Mouse (Mus musculus) intestine, postnatal 0 days (tissue): ENCODE data around the gene Cubn. TPM values are rescaled to one million over a fixed set of nuclear protein-coding genes. Genes with fewer than 3 reads are reported as not detected.

Source experiments
- ATAC-seq: fragments of 200-750 bp; cut with Nextera tagmentation; 2 replicates; pipeline ENCODE4 v1.8.0; 2017; ENCODE audit warnings: mild to moderate bottlenecking, moderate TSS enrichment, moderate library complexity
- H3K27ac ChIP-seq: fragments of 300-500 bp; sonication (generic); 2 replicates; pipeline ENCODE4 v1.5.1; 2014; ENCODE audit warnings: mild to moderate bottlenecking, low read depth, low read length, moderate library complexity
- H3K27me3 ChIP-seq: fragments of 300-500 bp; sonication (generic); replicated peaks from 2 replicates; pipeline ENCODE4 v1.6.1; 2014; ENCODE audit warnings: low read length, mixed read lengths; ENCODE audit not compliant: control insufficient read depth, insufficient read depth
- H3K36me3 ChIP-seq: fragments of 300-500 bp; sonication (generic); 2 replicates; pipeline ENCODE4 v1.6.1; 2014; ENCODE audit warnings: mild to moderate bottlenecking, moderate library complexity; ENCODE audit not compliant: control insufficient read depth, insufficient read depth
- H3K4me1 ChIP-seq: fragments of 300-500 bp; sonication (generic); replicated peaks from 2 replicates; pipeline ENCODE4 v1.6.1; 2014; ENCODE audit warnings: antibody characterized with exemption, low read length, mixed read lengths; ENCODE audit not compliant: control insufficient read depth, insufficient read depth
- H3K4me2 ChIP-seq: fragments of 300-500 bp; sonication (generic); replicated peaks from 2 replicates; pipeline ENCODE4 v1.6.1; 2014; ENCODE audit warnings: low read depth, mild to moderate bottlenecking, moderate library complexity
- H3K4me3 ChIP-seq: fragments of 300-500 bp; sonication (generic); 2 replicates; pipeline ENCODE4 v1.5.1; 2014; ENCODE audit warnings: low read depth, low read length
- H3K9ac ChIP-seq: fragments of 300-500 bp; sonication (generic); 2 replicates; pipeline ENCODE4 v1.6.1; 2014; ENCODE audit warnings: mild to moderate bottlenecking, low read depth, low read length
- H3K9me3 ChIP-seq: fragments of 300-500 bp; sonication (generic); 2 replicates; pipeline ENCODE4 v1.6.1; 2016; ENCODE audit warnings: mixed run types; ENCODE audit not compliant: control insufficient read depth
- CTCF ChIP-seq: sonication (generic); IDR thresholded peaks from 2 replicates; pipeline ENCODE4 v1.5.1; 2016; ENCODE audit warnings: low read depth, mild to moderate bottlenecking, control low read depth, antibody characterized with exemption, moderate library complexity
- WGBS: fragments of 180-500 bp; shearing (Covaris S2); extraction: QIAGEN DNeasy Blood & Tissue Kit; methylation state at CpG from one replicate; pipeline ENCODE4 v1.1.7; 2014; 5-methylcytosine and 5-hydroxymethylcytosine counted together
- polyA plus RNA-seq: library from polyadenylated mRNA; unstranded; fragments of >200 nt; fragmentation: Nextera tagmentation; extraction: Ambion mirVana; gene quantifications from 2 replicates; pipeline ENCODE4 v1.2.1, GENCODE M21; 2015

Cubn gene
- polyA plus RNA-seq, 1 experiment from 2014 or later = 32.1 TPM

DNA sequence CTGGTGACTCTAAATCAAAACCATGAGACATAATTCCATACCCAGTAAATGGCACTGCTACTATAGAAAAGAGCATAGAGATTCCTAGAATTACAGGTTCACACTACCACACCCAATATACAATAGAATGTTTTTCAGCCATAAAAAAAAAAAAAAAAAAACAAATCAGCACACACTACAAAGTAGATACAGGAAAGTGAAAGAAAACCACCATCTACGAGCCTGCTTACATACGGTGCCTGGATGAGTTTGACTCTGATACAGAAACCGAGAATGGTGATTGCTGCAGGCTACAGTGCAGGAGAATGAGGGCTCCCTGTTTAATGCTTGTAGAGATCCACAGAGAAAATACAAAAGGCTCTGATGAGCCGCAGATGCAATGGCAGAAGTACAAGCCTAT lies 1.3 kb upstream of the Cubn start:
- no peak overlapping the region for H3K4me3 ChIP-seq
- H3K27ac ChIP-seq = peak overlapping the region; percentile 37; the same call in 1 of the 2 replicates
- 54% methylated on average over 4 of the region's 4 CpGs for WGBS
- ATAC-seq = peak; percentile 58
- no peak overlapping the region for H3K9ac ChIP-seq
- no peaks in the 10 kb centered on the region for H3K36me3 ChIP-seq
- H3K9me3 ChIP-seq = no peaks in the 10 kb centered on the region
- H3K4me1 ChIP-seq = peaks cover 3% of the 10 kb centered on the region; the same call in 1 of the 2 replicates
- H3K4me2 ChIP-seq = peak overlapping the region; percentile 40
- H3K27me3 ChIP-seq = no peaks in the 10 kb centered on the region
- no peak for TF ChIP-seq CTCF

DNA sequence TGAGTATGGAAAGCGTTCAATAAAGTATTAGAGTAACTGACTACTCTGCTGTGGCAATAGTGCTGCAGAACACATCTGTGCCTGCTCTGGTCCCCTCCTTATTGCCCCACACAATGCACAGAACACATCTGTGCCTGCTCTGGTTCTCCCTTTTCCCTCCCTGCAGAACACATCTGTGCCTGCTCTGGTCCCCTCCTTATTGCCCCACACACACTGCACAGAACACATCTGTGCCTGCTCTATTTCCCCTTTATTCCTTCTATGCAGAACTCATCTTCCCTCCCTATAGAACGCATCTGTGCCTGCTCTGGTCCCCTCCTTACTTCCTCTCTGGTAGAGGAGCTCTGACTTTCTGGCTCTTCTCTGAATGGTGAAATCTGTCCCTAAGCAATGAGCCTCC lies 1.1 kb downstream of the Cubn start:
- H3K4me2 ChIP-seq = peak overlapping the region; percentile 59
- no peaks in the 10 kb centered on the region for H3K27me3 ChIP-seq
- peaks cover 6% of the 10 kb centered on the region; the same call in 1 of the 2 replicates for H3K36me3 ChIP-seq
- no peak for TF ChIP-seq CTCF
- peak overlapping the region; percentile 31; the same call in 1 of the 2 replicates for H3K9ac ChIP-seq
- no peak for ATAC-seq
- peak overlapping the region; percentile 23 for H3K4me3 ChIP-seq
- 59% methylated on average over 2 of the region's 2 CpGs for WGBS
- H3K4me1 ChIP-seq = no peaks in the 10 kb centered on the region
- H3K27ac ChIP-seq = peak overlapping the region; percentile 15
- no peaks in the 10 kb centered on the region for H3K9me3 ChIP-seq

DNA sequence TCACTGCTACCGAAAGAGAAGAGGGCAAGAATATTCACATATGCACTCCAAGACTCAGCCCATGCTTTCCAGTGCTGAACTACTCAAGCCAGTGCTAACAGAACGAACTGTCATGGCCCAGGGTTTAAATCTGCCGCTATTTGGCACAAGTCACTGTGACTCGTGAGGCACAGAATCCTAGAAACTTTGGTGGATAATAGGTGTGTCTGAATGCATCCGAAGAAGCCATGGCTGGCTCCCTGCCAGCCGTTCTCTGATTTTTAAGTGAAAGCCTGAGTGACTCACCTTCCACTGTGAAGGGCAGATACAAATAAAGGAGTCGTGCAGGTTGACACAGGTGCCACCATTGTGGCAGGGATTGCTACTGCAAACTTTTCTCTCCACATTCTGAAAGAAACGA lies 5.1 kb downstream of the Cubn start:
- Histone ChIP-seq H3K36me3 (peaks cover 6% of the 10 kb centered on the region; the same call in 1 of the 2 replicates), H3K4me1 (no peaks in the 10 kb centered on the region), H3K9me3 (no peaks in the 10 kb centered on the region), H3K4me3 (no peak overlapping the region), H3K27me3 (no peaks in the 10 kb centered on the region), H3K27ac (no peak overlapping the region), H3K9ac (no peak overlapping the region), H3K4me2 (no peak overlapping the region)
- WGBS = 64% methylated on average over 8 of the region's 8 CpGs
- ATAC-seq = no peak
- TF ChIP-seq CTCF = no peak

DNA sequence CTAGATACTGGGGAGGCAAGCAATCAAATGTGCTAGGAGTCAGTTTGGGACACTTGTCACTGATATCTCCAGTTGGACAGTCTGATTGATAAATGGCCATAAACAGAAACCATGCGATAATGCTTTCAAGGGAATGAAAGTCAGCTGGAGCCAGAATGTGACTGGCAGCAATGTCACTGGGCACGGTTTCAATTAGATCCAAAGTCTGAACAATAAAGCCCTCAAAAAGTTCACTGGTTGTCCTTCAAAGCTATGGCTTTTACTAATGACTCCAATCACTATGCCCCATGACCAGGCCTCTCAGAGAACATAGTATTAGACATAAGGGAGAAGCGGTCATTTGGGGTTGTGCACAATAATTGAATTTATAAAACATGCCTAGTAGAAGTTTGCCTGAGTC lies 7.0 kb downstream of the Cubn start:
- no peak for TF ChIP-seq CTCF
- peak; percentile 85 for ATAC-seq
- H3K4me3 ChIP-seq = no peak overlapping the region
- H3K4me2 ChIP-seq = no peak overlapping the region
- 46% methylated on average over 3 of the region's 3 CpGs for WGBS
- no peak overlapping the region for H3K9ac ChIP-seq
- no peaks in the 10 kb centered on the region; the same call in 1 of the 2 replicates for H3K4me1 ChIP-seq
- H3K9me3 ChIP-seq = no peaks in the 10 kb centered on the region
- H3K36me3 ChIP-seq = peaks cover 6% of the 10 kb centered on the region; the same call in 1 of the 2 replicates
- peak overlapping the region; percentile 50; the same call in 1 of the 2 replicates for H3K27ac ChIP-seq
- no peaks in the 10 kb centered on the region for H3K27me3 ChIP-seq

DNA sequence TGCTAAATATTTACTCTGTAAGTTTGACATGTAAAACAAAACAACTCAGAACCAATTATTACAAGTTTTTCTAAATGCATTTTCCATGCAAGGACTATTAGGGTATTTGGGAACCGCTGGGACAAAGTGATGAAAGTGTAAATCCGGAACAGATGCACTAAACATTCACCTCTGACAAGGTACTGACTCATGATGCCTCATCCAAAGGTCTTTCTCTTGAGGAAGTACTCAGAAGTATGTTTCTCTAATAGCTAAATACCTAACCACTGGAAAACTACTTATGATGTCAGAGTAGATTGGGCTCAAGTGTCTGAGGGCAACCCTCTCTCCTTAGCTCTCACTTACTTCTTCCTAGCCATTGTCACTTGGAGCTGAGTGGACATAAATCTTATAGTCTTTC lies 10.9 kb downstream of the Cubn start:
- Histone ChIP-seq H3K36me3 (no peaks in the 10 kb centered on the region; the same call in 1 of the 2 replicates), H3K4me1 (no peaks in the 10 kb centered on the region; the same call in 1 of the 2 replicates), H3K27me3 (no peaks in the 10 kb centered on the region), H3K27ac (no peak overlapping the region), H3K9ac (no peak overlapping the region), H3K9me3 (no peaks in the 10 kb centered on the region), H3K4me3 (no peak overlapping the region), H3K4me2 (no peak overlapping the region)
- no peak for ATAC-seq
- TF ChIP-seq CTCF = no peak
- 65% methylated on average over 2 of the region's 2 CpGs for WGBS

DNA sequence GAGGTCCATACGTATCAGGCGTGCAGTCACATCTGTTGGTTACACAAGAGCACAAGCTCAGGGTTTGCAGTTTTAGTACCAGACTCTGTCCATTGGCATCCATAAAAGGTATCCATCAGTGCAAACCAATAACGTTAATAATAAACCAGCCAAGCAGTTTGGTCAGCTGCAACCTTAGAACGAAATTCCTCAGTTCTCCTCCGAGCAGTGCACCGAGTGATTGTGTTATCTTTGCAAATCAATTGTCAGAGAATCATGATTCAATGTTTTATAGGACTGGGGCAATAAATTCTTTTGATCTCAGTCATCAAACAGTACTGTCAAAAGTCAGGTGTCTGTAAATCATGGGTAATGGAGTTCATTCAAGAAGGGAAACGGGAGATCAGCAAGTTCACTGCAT lies 12.4 kb downstream of the Cubn start:
- H3K27ac ChIP-seq = no peak overlapping the region

DNA sequence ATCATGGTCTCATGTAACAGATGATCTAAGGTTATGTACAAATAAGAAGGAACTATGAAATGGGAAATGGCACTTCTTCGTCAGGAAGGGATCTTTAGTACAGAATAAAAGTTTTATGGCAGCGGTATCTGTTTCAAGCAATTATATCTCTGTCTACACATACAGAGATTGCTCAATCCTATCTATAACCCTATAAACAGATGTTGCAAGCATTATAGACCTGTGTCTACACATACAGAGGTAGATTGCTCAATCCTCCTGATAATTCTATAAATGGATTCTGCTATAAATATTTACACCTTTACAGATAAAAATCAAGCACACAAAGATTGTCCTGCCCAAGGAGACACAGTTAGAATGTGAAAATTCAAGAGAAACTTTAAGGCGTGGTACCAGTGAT lies 21.5 kb downstream of the Cubn start:
- Histone ChIP-seq H3K4me2 (no peak overlapping the region), H3K4me1 (no peaks in the 10 kb centered on the region), H3K4me3 (no peak overlapping the region), H3K27me3 (no peaks in the 10 kb centered on the region), H3K9me3 (no peaks in the 10 kb centered on the region), H3K27ac (no peak overlapping the region), H3K36me3 (peaks cover 8% of the 10 kb centered on the region; the same call in 1 of the 2 replicates), H3K9ac (no peak overlapping the region)
- peak; percentile 96 for ATAC-seq
- TF ChIP-seq CTCF = no peak
- 50% methylated on average over 3 of the region's 3 CpGs for WGBS

More for the DNA sequence above, 12.4 kb downstream of the Cubn start:
- Histone ChIP-seq H3K4me3 (no peak overlapping the region), H3K9me3 (no peaks in the 10 kb centered on the region), H3K4me2 (no peak overlapping the region), H3K4me1 (no peaks in the 10 kb centered on the region; the same call in 1 of the 2 replicates), H3K36me3 (peaks cover 6% of the 10 kb centered on the region; the same call in 1 of the 2 replicates), H3K27me3 (no peaks in the 10 kb centered on the region), H3K9ac (no peak overlapping the region)
- TF ChIP-seq CTCF = no peak
- peak; percentile 81 for ATAC-seq
- WGBS = 34% methylated on average over 7 of the region's 7 CpGs
